Mouse (Mus musculus) CH12.LX (cell line): ENCODE measurements around the gene Atp13a2. TPM values are rescaled to one million over a fixed set of nuclear protein-coding genes. Genes with fewer than 3 reads are reported as not detected.
A peak's percentile ranks its signal among the peaks of the same experiment; 100 is the strongest.

Experiments
- DNase-seq: peaks from one replicate; pipeline ENCODE4 v3.0.0-alpha.2; 2013; ENCODE audit errors: extremely low read depth
- H3K27ac ChIP-seq: 2 replicates; pipeline ENCODE4 v1.5.1; 2012; ENCODE audit warnings: low read depth, mild to moderate bottlenecking, control low read depth, moderate library complexity; ENCODE audit not compliant: insufficient read depth
- H3K27me3 ChIP-seq: replicated peaks from 2 replicates; pipeline ENCODE3; 2012; ENCODE audit warnings: inconsistent platforms
- H3K36me3 ChIP-seq, 2 experiments: replicated peaks in 1 of 2; 2 replicates each; pipeline versions ENCODE3 to v1.6.1; 2012; ENCODE audit warnings: inconsistent platforms in 1 of 2, low read length in 1 of 2, mild to moderate bottlenecking in 1 of 2, mixed read lengths in 1 of 2, moderate library complexity in 1 of 2; ENCODE audit not compliant: control insufficient read depth in 1 of 2, insufficient read depth in 1 of 2
- H3K4me1 ChIP-seq, 2 experiments: 2 replicates each; pipeline ENCODE4 v1.6.1; 2012; ENCODE audit warnings: inconsistent platforms in 1 of 2, moderate library complexity in 1 of 2; ENCODE audit not compliant: insufficient read depth in 2 of 2, control insufficient read depth in 1 of 2
- H3K4me2 ChIP-seq: 2 replicates; pipeline ENCODE4 v1.6.1; 2012; ENCODE audit warnings: low read depth, mild to moderate bottlenecking, control low read depth; ENCODE audit not compliant: poor library complexity, insufficient read depth, severe bottlenecking
- H3K4me3 ChIP-seq, 3 experiments: fragments of 150-350 bp in 1 of 3; sonication (generic) in 1 of 3; replicated peaks in 1 of 3; 2 replicates each; pipeline versions ENCODE3 to v1.5.1; 2011 to 2012; ENCODE audit warnings: low read depth in 2 of 3, low read length in 2 of 3, mild to moderate bottlenecking in 2 of 3, moderate library complexity in 2 of 3, control low read depth in 1 of 3, improper control_type of control experiment in 1 of 3, inconsistent platforms in 1 of 3, mixed read lengths in 1 of 3; ENCODE audit not compliant: poor library complexity in 1 of 3
- H3K79me2 ChIP-seq: replicated peaks from 2 replicates; pipeline ENCODE4 v1.6.1; 2012; ENCODE audit warnings: mild to moderate bottlenecking, moderate library complexity; ENCODE audit not compliant: control insufficient read depth, poor library complexity, insufficient read depth, severe bottlenecking; ENCODE audit errors: extremely low read depth
- H3K9ac ChIP-seq: 2 replicates; pipeline ENCODE4 v1.6.1; 2012; ENCODE audit warnings: low read depth, mild to moderate bottlenecking, control low read depth, moderate library complexity; ENCODE audit not compliant: insufficient read depth
- H3K9me3 ChIP-seq: replicated peaks from 2 replicates; pipeline ENCODE3; 2012; ENCODE audit warnings: low read length, inconsistent platforms, mixed read lengths
- CHD1 ChIP-seq: IDR thresholded peaks from 2 replicates; pipeline ENCODE4 v1.6.1; 2012; ENCODE audit warnings: low read depth, low read length, improper control_type of control experiment, inconsistent platforms
- CHD2 ChIP-seq: IDR thresholded peaks from 2 replicates; pipeline ENCODE4 v1.6.1; 2011; ENCODE audit warnings: low read length, improper control_type of control experiment
- EP300 ChIP-seq: IDR thresholded peaks from 2 replicates; pipeline ENCODE4 v1.6.1; 2011; ENCODE audit warnings: low read length, improper control_type of control experiment
- HCFC1 ChIP-seq: IDR thresholded peaks from 2 replicates; pipeline ENCODE4 v1.6.1; 2012; ENCODE audit warnings: low read depth, mild to moderate bottlenecking, inconsistent platforms, low read length, improper control_type of control experiment
- JUN ChIP-seq: IDR thresholded peaks from 2 replicates; pipeline ENCODE4 v1.6.1; 2011; ENCODE audit warnings: low read depth, mild to moderate bottlenecking, low read length, improper control_type of control experiment, moderate library complexity; ENCODE audit not compliant: insufficient read depth
- JUND ChIP-seq: conservative IDR thresholded peaks from 2 replicates; pipeline ENCODE4 v1.6.1; 2011; ENCODE audit warnings: low read depth, low read length, improper control_type of control experiment
- MAFK ChIP-seq: IDR thresholded peaks from 2 replicates; pipeline ENCODE4 v1.6.1; 2011; ENCODE audit warnings: low read length, improper control_type of control experiment; ENCODE audit not compliant: insufficient replicate concordance
- MAX ChIP-seq: IDR thresholded peaks from 2 replicates; pipeline ENCODE4 v1.6.1; 2011; ENCODE audit warnings: low read length, improper control_type of control experiment
- MAZ ChIP-seq: IDR thresholded peaks from 2 replicates; pipeline ENCODE4 v1.6.1; 2012; ENCODE audit warnings: low read depth, mild to moderate bottlenecking, inconsistent platforms, low read length, improper control_type of control experiment, moderate library complexity
- NELFE ChIP-seq: IDR thresholded peaks from 2 replicates; pipeline ENCODE4 v1.6.1; 2011; ENCODE audit warnings: low read depth, low read length, improper control_type of control experiment
- PAX5 ChIP-seq: IDR thresholded peaks from 2 replicates; pipeline ENCODE4 v1.6.1; 2012; ENCODE audit warnings: low read length, inconsistent platforms, mixed read lengths
- RCOR1 ChIP-seq: conservative IDR thresholded peaks from 2 replicates; pipeline ENCODE4 v1.6.1; 2012; ENCODE audit warnings: low read depth, mild to moderate bottlenecking, inconsistent platforms, low read length, improper control_type of control experiment
- TBP ChIP-seq: conservative IDR thresholded peaks from 2 replicates; pipeline ENCODE4 v1.6.1; 2011; ENCODE audit warnings: low read depth, low read length, improper control_type of control experiment
- ZC3H11A ChIP-seq: IDR thresholded peaks from 2 replicates; pipeline ENCODE4 v1.6.1; 2012; ENCODE audit warnings: low read depth, mild to moderate bottlenecking, inconsistent platforms, low read length, improper control_type of control experiment
- ZNF384 ChIP-seq: IDR thresholded peaks from 2 replicates; pipeline ENCODE4 v1.6.1; 2012; ENCODE audit warnings: low read depth, low read length, improper control_type of control experiment, inconsistent platforms
- dilution Hi-C: fragments of 300-500 bp; cut with MboI; formaldehyde crosslinking; loops from 2 replicates; pipeline ENCODE4 v1.14.3; 2020; ENCODE audit warnings: low sequenced_read_pairs; ENCODE audit not compliant: extremely low pct_unique_long_range_greater_than_20kb, extremely low pct_ligation_motif_present
- in situ Hi-C: fragments of 300-500 bp; cut with MboI; formaldehyde crosslinking; loops from 3 replicates; pipeline ENCODE4 v1.14.3; 2019; ENCODE audit warnings: low sequenced_read_pairs, low pct_ligation_motif_present, low pct_unique_long_range_greater_than_20kb, mixed read lengths
- polyA plus RNA-seq: library from polyadenylated mRNA; unstranded; fragments of >175 nt; gene quantifications from 2 replicates; pipeline ENCODE4 v1.2.1, GENCODE M21; 2012; ENCODE audit warnings: low read depth; ENCODE audit not compliant: insufficient read length
- total RNA-seq, 2 experiments: library from RNA; depleted of rRNA; stranded (reverse); fragments of 300-350 nt in 1 of 2; fragments of >200 nt in 1 of 2; gene quantifications; 2 replicates each; pipeline ENCODE4 v1.2.3; 2012 to 2014

The Atp13a2 gene
- total and polyA plus RNA-seq, 3 experiments = 22.2 to 54.7 (median 48.5) TPM

DNA sequence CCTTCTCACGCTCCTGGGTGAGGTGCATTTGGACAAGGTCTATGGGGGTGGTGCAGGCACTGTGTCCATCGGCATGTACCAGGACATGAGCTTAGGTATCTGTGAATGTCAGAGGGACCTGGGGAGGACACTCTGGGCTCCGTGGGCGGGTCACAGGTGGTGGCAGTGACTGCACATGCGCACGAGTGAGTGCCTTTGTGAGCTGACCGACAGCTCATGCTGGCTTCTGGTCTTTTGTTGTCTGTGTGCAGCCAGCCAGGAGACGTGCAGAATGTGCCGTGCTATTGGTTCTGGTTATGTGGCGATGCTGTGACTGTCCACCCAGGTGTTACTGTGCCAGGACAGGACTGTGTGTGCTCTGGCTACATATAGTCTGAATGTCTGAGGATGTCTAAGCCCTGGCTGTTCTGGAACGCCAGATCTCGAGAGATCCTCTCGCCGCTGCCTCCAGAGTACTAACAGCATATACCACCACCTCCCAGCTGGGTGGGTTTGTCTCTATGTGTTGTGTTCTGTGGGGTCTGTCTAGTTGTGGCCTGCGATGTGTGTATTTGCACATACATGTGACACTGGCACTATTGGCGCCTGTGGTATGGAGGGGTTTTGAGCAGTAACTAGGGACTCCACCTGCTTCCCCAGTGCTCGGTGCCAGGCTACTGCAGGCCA is 62.3 kb downstream of the Atp13a2 start:
- Histone ChIP-seq H3K27ac (no peak overlapping the region), H3K36me3 (peaks cover 3 to 44% of the 10 kb centered on the region in 2 experiments), H3K27me3 (no peaks in the 10 kb centered on the region), H3K9me3 (no peaks in the 10 kb centered on the region), H3K4me1 (peaks cover 7 to 17% of the 10 kb centered on the region in 2 experiments), H3K79me2 (no peaks in the 10 kb centered on the region), H3K4me2 (no peak overlapping the region), H3K9ac (no peak overlapping the region), H3K4me3 (no peak overlapping the region)
- dilution Hi-C loops (no loop called here), in situ Hi-C loops (no loop called here)
- TF ChIP-seq NELFE (no peak), PAX5 (no peak)
- no peak for DNase-seq

GRCm38 (mm10) chr4:141049476-141049835 is 62.8 kb downstream of the Atp13a2 start:
- H3K4me1 ChIP-seq = peaks cover 7 to 21% of the 10 kb centered on the region in 2 experiments
- in situ Hi-C loops = no loop called here
- H3K27ac ChIP-seq = no peak overlapping the region
- H3K79me2 ChIP-seq = no peaks in the 10 kb centered on the region
- no peak overlapping the region for H3K9ac ChIP-seq
- no peak overlapping the region for H3K4me3 ChIP-seq
- TF ChIP-seq TBP (no peak), CHD1 (no peak), CHD2 (no peak), MAZ (no peak), MAFK (no peak), JUND (no peak), RCOR1 (no peak), JUN (no peak), ZNF384 (no peak), EP300 (no peak), ZC3H11A (no peak), HCFC1 (no peak), MAX (no peak)
- TF ChIP-seq, all 38 proteins: peak for 0
- H3K36me3 ChIP-seq = peaks cover 3 to 44% of the 10 kb centered on the region in 2 experiments
- dilution Hi-C loops = no loop called here
- peak; percentile 11 for DNase-seq
- H3K9me3 ChIP-seq = no peaks in the 10 kb centered on the region
- H3K27me3 ChIP-seq = no peaks in the 10 kb centered on the region
- H3K4me2 ChIP-seq = no peak overlapping the region
